Mouse (Mus musculus): ENCODE data around the gene Adra2b.

DNA sequence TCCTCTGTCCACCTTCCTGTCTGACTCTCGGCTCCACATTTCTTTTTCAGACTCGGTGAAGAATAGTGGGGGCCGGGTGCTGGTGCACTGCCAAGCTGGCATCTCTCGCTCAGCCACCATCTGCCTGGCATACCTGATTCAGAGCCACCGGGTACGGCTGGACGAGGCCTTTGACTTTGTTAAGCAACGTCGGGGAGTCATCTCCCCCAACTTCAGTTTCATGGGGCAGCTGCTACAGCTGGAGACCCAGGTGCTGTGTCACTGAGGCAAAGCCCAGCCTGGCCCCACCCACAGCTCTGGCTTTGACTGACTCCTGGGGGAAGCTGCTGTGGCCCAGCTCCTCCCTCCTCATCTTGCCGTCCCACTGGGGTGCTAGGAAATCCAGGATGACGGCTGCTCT, 25.5 kb upstream of the Adra2b start:
- TF ChIP-seq CTCF (IDR thresholded peaks at IDR 0.05; ENCODE audit: low read depth, low read length) (no peak), POLR2A (IDR thresholded peaks at IDR 0.05; ENCODE audit: insufficient read depth, low read length) (no peak)

Data from ES-Bruce4 (cell line).